Mouse (Mus musculus): ENCODE measurements at regions not wholly inside any gene's neighbourhood (a gene's known extent, or its start where the extent isn't known, plus 50 kb on each side); places are given as distances from the start of the nearest gene placed in this dataset.

GRCm38 (mm10) chr9:6608428-6609283 lies 339.0 kb upstream of the Ddi1 start:
- DNase-seq (ENCODE audit: low spot score in 2 of 2) = no peak

Data from urinary bladder, postnatal 4 days (tissue).